Mouse (Mus musculus): ENCODE measurements around the gene Trp53bp1. TPM values are rescaled to one million over a fixed set of nuclear protein-coding genes. Genes with fewer than 3 reads are reported as not detected.

Trp53bp1 gene
- polyA plus RNA-seq, 1 experiment from 2014 or later, result 24.4 TPM

DNA sequence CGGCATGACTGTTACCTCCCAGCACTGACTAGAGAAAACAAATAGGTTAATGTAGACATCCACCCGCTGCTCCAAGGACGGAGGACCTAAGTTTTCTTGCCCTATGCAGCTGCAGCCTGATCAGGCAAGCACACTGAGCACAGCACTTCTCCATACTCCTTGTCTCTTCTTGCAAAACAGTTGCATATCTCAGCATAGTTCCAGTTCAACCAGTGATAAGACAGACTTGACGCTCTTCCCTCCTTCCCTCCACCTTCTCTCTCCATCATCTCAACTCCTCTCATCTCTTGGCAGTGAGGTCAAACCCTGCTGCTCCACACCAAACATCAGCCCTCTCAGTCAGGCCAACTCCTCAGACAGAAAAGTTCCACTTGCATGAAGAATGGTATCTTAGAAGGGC is 43.1 kb downstream of the Trp53bp1 start:
- DNase-seq (ENCODE audit: low spot score) (no peak), ATAC-seq (replicated peaks; ENCODE audit: low FRiP score, low read depth) (no peak)
- no peak overlapping the region for H3K9ac ChIP-seq (ENCODE audit: low read depth, low read length)
- H3K36me3 ChIP-seq (ENCODE audit: insufficient read depth, low read length), result peaks cover 67% of the 10 kb centered on the region
- no peak overlapping the region for H3K4me2 ChIP-seq (ENCODE audit: low read length)
- H3K4me3 ChIP-seq (replicated peaks; ENCODE audit: low read depth, low read length), result no peak overlapping the region
- no peak for TF ChIP-seq CTCF (IDR thresholded peaks at IDR 0.05; ENCODE audit: low read depth)
- 95% methylated on average over 4 of the region's 4 CpGs for WGBS
- H3K4me1 ChIP-seq (replicated peaks; ENCODE audit: insufficient read depth, low read length), result no peaks in the 10 kb centered on the region
- H3K27me3 ChIP-seq (ENCODE audit: insufficient read depth, low read length), result no peaks in the 10 kb centered on the region
- H3K9me3 ChIP-seq (replicated peaks; ENCODE audit: low read length), result no peaks in the 10 kb centered on the region
- H3K27ac ChIP-seq, result no peak overlapping the region

GRCm38 (mm10) chr2:121223010-121223409 is 48.2 kb downstream of the Trp53bp1 start:
- DNase-seq (ENCODE audit: low spot score), result no peak
- peaks cover 56% of the 10 kb centered on the region for H3K36me3 ChIP-seq (ENCODE audit: insufficient read depth, low read length)
- no peak overlapping the region for H3K4me3 ChIP-seq (replicated peaks; ENCODE audit: low read depth, low read length)
- no peak for TF ChIP-seq CTCF (IDR thresholded peaks at IDR 0.05; ENCODE audit: low read depth)
- no peak overlapping the region for H3K9ac ChIP-seq (ENCODE audit: low read depth, low read length)
- ATAC-seq (replicated peaks; ENCODE audit: low FRiP score, low read depth), result no peak
- H3K9me3 ChIP-seq (replicated peaks; ENCODE audit: low read length), result no peaks in the 10 kb centered on the region
- whole genome bisulfite sequencing, result 90% methylated on average over 2 of the region's 2 CpGs
- no peak overlapping the region for H3K27ac ChIP-seq
- H3K27me3 ChIP-seq (ENCODE audit: insufficient read depth, low read length), result no peaks in the 10 kb centered on the region
- no peaks in the 10 kb centered on the region for H3K4me1 ChIP-seq (replicated peaks; ENCODE audit: insufficient read depth, low read length)
- no peak overlapping the region for H3K4me2 ChIP-seq (ENCODE audit: low read length)

DNA sequence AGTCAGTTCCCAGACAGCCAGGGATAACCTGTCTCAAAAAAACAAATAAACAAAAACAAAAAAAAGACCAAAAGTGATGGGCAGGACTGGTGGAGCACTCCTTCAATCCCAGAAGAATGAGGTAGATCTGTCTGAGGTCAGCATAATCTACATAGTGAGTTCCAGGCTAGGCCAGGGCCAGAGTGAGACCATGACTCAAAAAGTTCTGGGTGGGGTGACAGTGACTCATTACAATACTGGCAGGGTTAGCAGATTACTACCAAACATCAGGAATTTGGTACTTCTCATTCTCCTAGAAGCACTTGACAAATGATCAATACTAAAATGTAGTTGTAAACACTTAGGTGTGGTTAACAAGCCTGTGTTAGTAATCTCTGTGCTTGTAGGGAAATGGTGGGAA is 51.2 kb downstream of the Trp53bp1 start:
- no peak for TF ChIP-seq CTCF (IDR thresholded peaks at IDR 0.05; ENCODE audit: low read depth)
- peaks cover 43% of the 10 kb centered on the region for H3K36me3 ChIP-seq (ENCODE audit: insufficient read depth, low read length)
- H3K27me3 ChIP-seq (ENCODE audit: insufficient read depth, low read length), result no peaks in the 10 kb centered on the region
- no peaks in the 10 kb centered on the region for H3K4me1 ChIP-seq (replicated peaks; ENCODE audit: insufficient read depth, low read length)
- ATAC-seq (replicated peaks; ENCODE audit: low FRiP score, low read depth), result no peak
- no peak overlapping the region for H3K4me3 ChIP-seq (replicated peaks; ENCODE audit: low read depth, low read length)
- no peak overlapping the region for H3K27ac ChIP-seq
- no peak overlapping the region for H3K9ac ChIP-seq (ENCODE audit: low read depth, low read length)
- no peaks in the 10 kb centered on the region for H3K9me3 ChIP-seq (replicated peaks; ENCODE audit: low read length)
- no peak for DNase-seq (ENCODE audit: low spot score)
- H3K4me2 ChIP-seq (ENCODE audit: low read length), result no peak overlapping the region

GRCm38 (mm10) chr2:121219177-121219576 is 52.0 kb downstream of the Trp53bp1 start:
- Histone ChIP-seq H3K4me1 (replicated peaks; ENCODE audit: insufficient read depth, low read length) (no peaks in the 10 kb centered on the region), H3K27me3 (ENCODE audit: insufficient read depth, low read length) (no peaks in the 10 kb centered on the region), H3K9me3 (replicated peaks; ENCODE audit: low read length) (no peaks in the 10 kb centered on the region), H3K4me2 (ENCODE audit: low read length) (no peak overlapping the region), H3K4me3 (replicated peaks; ENCODE audit: low read depth, low read length) (no peak overlapping the region), H3K27ac (no peak overlapping the region), H3K9ac (ENCODE audit: low read depth, low read length) (no peak overlapping the region), H3K36me3 (ENCODE audit: insufficient read depth, low read length) (peaks cover 48% of the 10 kb centered on the region)
- DNase-seq (ENCODE audit: low spot score) (no peak), ATAC-seq (replicated peaks; ENCODE audit: low FRiP score, low read depth) (no peak)
- no peak for TF ChIP-seq CTCF (IDR thresholded peaks at IDR 0.05; ENCODE audit: low read depth)

GRCm38 (mm10) chr2:121214491-121214890 is 56.7 kb downstream of the Trp53bp1 start:
- TF ChIP-seq CTCF (IDR thresholded peaks at IDR 0.05; ENCODE audit: low read depth), result no peak
- no peak overlapping the region for H3K27ac ChIP-seq
- no peaks in the 10 kb centered on the region for H3K9me3 ChIP-seq (replicated peaks; ENCODE audit: low read length)
- WGBS, result 63% methylated on average over 3 of the region's 3 CpGs
- ATAC-seq (replicated peaks; ENCODE audit: low FRiP score, low read depth), result no peak
- no peaks in the 10 kb centered on the region for H3K27me3 ChIP-seq (ENCODE audit: insufficient read depth, low read length)
- peaks cover 38% of the 10 kb centered on the region for H3K36me3 ChIP-seq (ENCODE audit: insufficient read depth, low read length)
- no peak overlapping the region for H3K9ac ChIP-seq (ENCODE audit: low read depth, low read length)
- H3K4me2 ChIP-seq (ENCODE audit: low read length), result no peak overlapping the region
- DNase-seq (ENCODE audit: low spot score), result no peak
- no peaks in the 10 kb centered on the region for H3K4me1 ChIP-seq (replicated peaks; ENCODE audit: insufficient read depth, low read length)
- H3K4me3 ChIP-seq (replicated peaks; ENCODE audit: low read depth, low read length), result no peak overlapping the region

- H3K9me3 ChIP-seq (replicated peaks; ENCODE audit: low read length), result no peaks in the 10 kb centered on the region
- no peak overlapping the region for H3K9ac ChIP-seq (ENCODE audit: low read depth, low read length)
- no peak overlapping the region for H3K4me3 ChIP-seq (replicated peaks; ENCODE audit: low read depth, low read length)
- H3K27me3 ChIP-seq (ENCODE audit: insufficient read depth, low read length), result no peaks in the 10 kb centered on the region
- TF ChIP-seq CTCF (IDR thresholded peaks at IDR 0.05; ENCODE audit: low read depth), result no peak
- no peaks in the 10 kb centered on the region for H3K4me1 ChIP-seq (replicated peaks; ENCODE audit: insufficient read depth, low read length)
- H3K27ac ChIP-seq, result no peak overlapping the region
- peaks cover 54% of the 10 kb centered on the region for H3K36me3 ChIP-seq (ENCODE audit: insufficient read depth, low read length)
- no peak overlapping the region for H3K4me2 ChIP-seq (ENCODE audit: low read length)
- WGBS, result 87% methylated on average over 3 of the region's 3 CpGs
- no peak for ATAC-seq (replicated peaks; ENCODE audit: low FRiP score, low read depth)
- DNase-seq (ENCODE audit: low spot score), result no peak
Measured at GRCm38 (mm10) chr2:121206541-121206940, 64.7 kb downstream of the Trp53bp1 start.

GRCm38 (mm10) chr2:121204276-121204675 is 66.9 kb downstream of the Trp53bp1 start:
- Histone ChIP-seq H3K27me3 (ENCODE audit: insufficient read depth, low read length) (no peaks in the 10 kb centered on the region), H3K27ac (no peak overlapping the region), H3K9me3 (replicated peaks; ENCODE audit: low read length) (no peaks in the 10 kb centered on the region), H3K36me3 (ENCODE audit: insufficient read depth, low read length) (peaks cover 63% of the 10 kb centered on the region), H3K4me3 (replicated peaks; ENCODE audit: low read depth, low read length) (no peak overlapping the region), H3K9ac (ENCODE audit: low read depth, low read length) (no peak overlapping the region), H3K4me2 (ENCODE audit: low read length) (no peak overlapping the region), H3K4me1 (replicated peaks; ENCODE audit: insufficient read depth, low read length) (no peaks in the 10 kb centered on the region)
- 92% methylated on average over 17 of the region's 17 CpGs for WGBS
- no peak for TF ChIP-seq CTCF (IDR thresholded peaks at IDR 0.05; ENCODE audit: low read depth)
- ATAC-seq (replicated peaks; ENCODE audit: low FRiP score, low read depth) (no peak), DNase-seq (ENCODE audit: low spot score) (no peak)

All from kidney, postnatal 0 days (tissue).